Mouse (Mus musculus) heart, embryonic 13.5 days (tissue): ENCODE measurements around the gene Yipf1. TPM values are rescaled to one million over a fixed set of nuclear protein-coding genes. Genes with fewer than 3 reads are reported as not detected.

Experiments
- ATAC-seq: fragments of 200-750 bp; cut with Nextera tagmentation; 2 replicates; pipeline ENCODE4 v1.8.0; 2017; ENCODE audit warnings: moderate TSS enrichment; ENCODE audit not compliant: insufficient number of reproducible peaks, low FRiP score, low TSS enrichment; ENCODE audit errors: extremely low read depth
- H3K27ac ChIP-seq: fragments of 300-500 bp; sonication (generic); replicated peaks from 2 replicates; pipeline ENCODE4 v1.5.1; 2015; ENCODE audit warnings: moderate library complexity, mild to moderate bottlenecking, inconsistent platforms
- H3K27me3 ChIP-seq: fragments of 300-500 bp; sonication (generic); replicated peaks from 2 replicates; pipeline ENCODE4 v1.6.1; 2015; ENCODE audit warnings: mild to moderate bottlenecking, inconsistent platforms
- H3K36me3 ChIP-seq: fragments of 300-500 bp; sonication (generic); 2 replicates; pipeline ENCODE4 v1.6.1; 2015; ENCODE audit warnings: mild to moderate bottlenecking, inconsistent platforms
- H3K4me1 ChIP-seq: fragments of 300-500 bp; sonication (generic); 2 replicates; pipeline ENCODE4 v1.6.1; 2015; ENCODE audit warnings: inconsistent platforms
- H3K4me2 ChIP-seq: fragments of 300-500 bp; sonication (generic); 2 replicates; pipeline ENCODE4 v1.6.1; 2015; ENCODE audit warnings: inconsistent platforms, mild to moderate bottlenecking, moderate library complexity
- H3K4me3 ChIP-seq: fragments of 300-500 bp; sonication (generic); 2 replicates; pipeline ENCODE4 v1.5.1; 2015; ENCODE audit warnings: moderate library complexity, mild to moderate bottlenecking, inconsistent platforms
- H3K9ac ChIP-seq: fragments of 300-500 bp; sonication (generic); 2 replicates; pipeline ENCODE4 v1.6.1; 2015; ENCODE audit warnings: inconsistent platforms, mild to moderate bottlenecking, moderate library complexity
- H3K9me3 ChIP-seq: fragments of 300-500 bp; sonication (generic); 2 replicates; pipeline ENCODE4 v1.6.1; 2016; ENCODE audit warnings: inconsistent platforms
- WGBS: fragments of 180-500 bp; shearing (Covaris S2); methylation state at CpG from one replicate; pipeline ENCODE4 v1.1.7; 2015; ENCODE audit warnings: mixed read lengths; 5-methylcytosine and 5-hydroxymethylcytosine counted together
- polyA plus RNA-seq: library from polyadenylated mRNA; unstranded; fragments of >200 nt; fragmentation: Nextera tagmentation; extraction: Ambion mirVana; gene quantifications from 2 replicates; pipeline ENCODE4 v1.2.1, GENCODE M21; 2015

The Yipf1 gene
- polyA plus RNA-seq, 1 experiment from 2014 or later: 42.7 TPM

DNA sequence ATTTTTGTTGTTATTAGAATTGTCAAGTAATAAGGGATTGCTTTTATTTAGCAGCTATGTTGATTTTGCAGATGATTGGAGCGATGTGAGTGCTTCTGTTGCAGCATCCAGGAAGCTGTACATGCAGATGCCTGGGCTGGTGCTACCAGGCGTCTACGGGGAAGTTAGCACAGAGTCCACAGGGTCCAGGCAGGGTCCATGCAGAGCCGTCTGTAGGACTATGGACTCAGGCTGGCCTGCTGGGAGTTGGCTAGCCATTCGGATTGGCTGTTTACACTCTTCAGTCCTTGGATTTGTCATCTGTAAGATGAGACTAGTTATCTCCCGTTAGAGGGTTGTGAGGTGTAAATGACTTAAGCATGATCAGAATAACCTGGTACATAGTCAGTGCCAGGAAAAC is 64.8 kb downstream of the Yipf1 start:
- Histone ChIP-seq H3K36me3 (peaks cover 87% of the 10 kb centered on the region), H3K4me1 (peaks cover 17% of the 10 kb centered on the region), H3K27me3 (no peaks in the 10 kb centered on the region), H3K4me3 (no peak overlapping the region), H3K9me3 (no peaks in the 10 kb centered on the region), H3K27ac (no peak overlapping the region), H3K9ac (no peak overlapping the region), H3K4me2 (no peak overlapping the region)
- ATAC-seq: no peak
- 81% methylated on average over 6 of the region's 6 CpGs for WGBS

DNA sequence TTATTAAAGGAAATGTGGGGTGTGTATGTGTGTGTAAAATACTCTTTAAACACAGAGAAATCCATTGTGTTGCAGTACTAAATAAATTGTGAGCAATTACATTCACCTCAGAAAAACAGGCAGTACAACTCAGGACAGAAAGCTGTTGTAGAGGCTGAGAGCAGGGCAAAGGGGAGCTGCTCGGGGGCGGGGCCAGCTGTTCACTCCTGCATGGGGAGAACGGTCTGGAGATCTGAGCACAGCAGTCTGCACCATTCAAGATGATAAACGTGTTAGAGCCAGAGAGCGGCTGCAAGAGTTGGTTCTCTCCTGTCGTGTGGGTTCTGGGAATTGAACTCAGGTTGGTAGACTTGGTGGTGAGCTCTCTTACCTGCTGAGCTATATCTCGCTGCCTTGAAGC is 66.7 kb downstream of the Yipf1 start:
- H3K36me3 ChIP-seq: peaks cover 88% of the 10 kb centered on the region
- 76% methylated on average over 7 of the region's 7 CpGs for WGBS

DNA sequence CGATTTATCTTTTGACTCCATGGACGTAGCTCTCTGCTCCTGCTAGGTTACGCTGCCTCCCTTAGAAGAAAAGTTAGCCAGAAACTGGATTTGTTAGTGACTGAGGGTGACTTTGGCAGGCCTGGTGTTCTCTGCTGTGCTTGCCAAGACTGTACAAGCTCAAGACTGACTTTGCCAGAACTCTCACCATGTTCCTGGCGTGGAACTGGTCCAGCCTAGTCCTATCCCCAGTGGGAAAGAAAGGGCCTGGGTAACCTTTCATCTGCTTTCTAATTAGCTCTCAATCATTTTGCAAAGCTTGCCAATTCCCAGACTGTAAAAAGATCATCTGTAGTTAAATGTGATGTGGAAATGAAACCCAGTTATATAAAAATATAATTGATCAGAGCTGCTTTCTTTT is 72.9 kb downstream of the Yipf1 start:
- Histone ChIP-seq H3K9me3 (no peaks in the 10 kb centered on the region), H3K4me1 (no peaks in the 10 kb centered on the region), H3K27me3 (no peaks in the 10 kb centered on the region), H3K27ac (no peak overlapping the region), H3K4me2 (no peak overlapping the region), H3K4me3 (no peak overlapping the region), H3K9ac (no peak overlapping the region), H3K36me3 (peaks cover 98% of the 10 kb centered on the region)
- no peak for ATAC-seq
- WGBS: 94% methylated on average over 4 of the region's 4 CpGs

More for the DNA sequence above, 66.7 kb downstream of the Yipf1 start:
- H3K9ac ChIP-seq: no peak overlapping the region
- H3K27me3 ChIP-seq: no peaks in the 10 kb centered on the region
- H3K4me2 ChIP-seq: no peak overlapping the region
- no peaks in the 10 kb centered on the region for H3K4me1 ChIP-seq
- no peak overlapping the region for H3K4me3 ChIP-seq
- no peak overlapping the region for H3K27ac ChIP-seq
- H3K9me3 ChIP-seq: no peaks in the 10 kb centered on the region
- ATAC-seq: no peak

DNA sequence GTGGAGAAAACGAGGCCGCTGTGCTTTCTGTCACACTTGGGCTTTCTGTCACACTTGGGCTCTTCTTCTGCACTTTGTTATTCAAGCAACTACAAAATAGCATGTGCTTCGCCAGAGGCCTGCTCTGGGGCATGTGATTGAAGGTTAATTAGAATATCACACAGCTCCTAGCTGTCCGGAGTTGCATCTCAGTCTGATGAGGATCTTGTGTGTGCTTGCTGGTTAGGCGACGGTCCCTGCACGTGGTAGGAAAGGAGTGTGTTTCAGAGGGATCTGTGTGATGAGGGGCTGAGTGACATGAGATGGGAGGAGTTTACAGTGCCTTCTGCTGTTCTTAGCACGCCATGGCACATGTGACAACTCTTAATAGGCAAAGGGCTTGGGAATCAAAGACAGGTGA is 73.3 kb downstream of the Yipf1 start:
- ATAC-seq: no peak
- peaks cover 98% of the 10 kb centered on the region for H3K36me3 ChIP-seq
- H3K4me2 ChIP-seq: no peak overlapping the region
- no peaks in the 10 kb centered on the region for H3K4me1 ChIP-seq
- H3K9ac ChIP-seq: no peak overlapping the region
- no peak overlapping the region for H3K27ac ChIP-seq
- H3K27me3 ChIP-seq: no peaks in the 10 kb centered on the region
- no peaks in the 10 kb centered on the region for H3K9me3 ChIP-seq
- 91% methylated on average over 8 of the region's 8 CpGs for WGBS
- H3K4me3 ChIP-seq: no peak overlapping the region

DNA sequence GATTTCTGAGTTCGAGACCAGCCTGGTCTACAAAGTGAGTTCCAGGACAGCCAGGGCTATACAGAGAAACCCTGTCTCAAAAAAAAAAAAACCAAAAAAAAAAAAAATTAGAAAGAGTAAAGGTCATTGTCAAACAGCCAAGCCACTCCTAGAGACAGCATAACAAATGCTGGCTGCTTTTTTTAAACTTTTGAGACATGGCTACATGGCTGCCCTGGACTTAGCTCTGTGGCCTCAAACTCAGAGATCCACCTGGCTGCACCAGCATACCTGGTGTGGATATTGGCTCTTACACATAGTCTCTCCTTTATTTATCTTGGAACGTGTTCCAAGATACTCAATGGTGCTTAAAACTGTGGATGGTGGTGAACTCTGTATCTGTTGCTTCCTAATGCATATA is 74.1 kb downstream of the Yipf1 start:
- Histone ChIP-seq H3K27ac (no peak overlapping the region), H3K36me3 (peaks cover 98% of the 10 kb centered on the region), H3K27me3 (no peaks in the 10 kb centered on the region), H3K4me3 (no peak overlapping the region), H3K4me1 (no peaks in the 10 kb centered on the region), H3K9ac (no peak overlapping the region), H3K4me2 (no peak overlapping the region), H3K9me3 (no peaks in the 10 kb centered on the region)
- ATAC-seq: no peak
- WGBS: 80% methylated on average over 2 of the region's 2 CpGs

DNA sequence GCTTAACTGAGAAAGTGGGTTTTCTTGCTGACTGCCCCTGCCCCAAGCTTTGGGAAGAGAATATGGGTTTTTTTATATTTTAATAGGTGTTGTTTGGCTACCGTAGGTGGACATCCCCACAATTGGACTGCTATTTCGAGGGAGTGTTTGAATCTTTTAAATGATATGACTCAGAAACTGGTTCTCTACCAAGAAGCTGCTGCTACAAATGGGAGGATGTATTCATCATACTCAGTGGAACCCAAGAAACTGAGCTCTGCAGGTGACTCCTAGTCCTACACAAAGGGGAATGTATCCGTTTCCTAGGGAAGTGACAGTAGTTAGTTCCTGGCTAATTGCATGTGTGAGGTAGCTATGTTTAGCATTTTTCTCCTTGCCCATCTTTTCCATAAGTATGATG is 75.2 kb downstream of the Yipf1 start:
- Histone ChIP-seq H3K27ac (no peak overlapping the region), H3K36me3 (peaks cover 99% of the 10 kb centered on the region), H3K9ac (no peak overlapping the region), H3K27me3 (no peaks in the 10 kb centered on the region), H3K4me1 (no peaks in the 10 kb centered on the region), H3K4me2 (no peak overlapping the region), H3K9me3 (no peaks in the 10 kb centered on the region), H3K4me3 (no peak overlapping the region)
- 94% methylated on average over 3 of the region's 3 CpGs for WGBS
- no peak for ATAC-seq

DNA sequence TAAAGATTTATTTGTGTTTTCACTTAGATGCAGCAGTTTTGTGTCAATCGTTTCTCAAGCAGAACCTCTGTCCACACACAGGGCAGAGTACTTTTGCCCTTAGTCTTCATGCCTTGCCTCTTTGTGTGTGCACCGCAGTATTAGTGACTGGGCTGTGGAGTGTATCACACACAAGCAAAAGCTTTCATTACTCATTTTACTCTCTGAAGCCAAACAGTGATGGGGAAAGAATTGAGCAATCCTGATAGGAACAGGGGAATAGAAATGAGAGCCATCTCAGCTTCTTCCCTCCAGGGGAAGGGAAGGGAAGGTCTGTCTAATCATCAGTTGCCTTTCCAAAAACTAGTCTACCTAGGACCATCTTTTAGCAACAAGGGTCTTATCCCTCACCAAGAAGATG is 79.6 kb downstream of the Yipf1 start:
- Histone ChIP-seq H3K36me3 (peaks cover 99% of the 10 kb centered on the region), H3K4me3 (no peak overlapping the region), H3K27ac (no peak overlapping the region), H3K27me3 (no peaks in the 10 kb centered on the region), H3K4me2 (no peak overlapping the region), H3K9ac (no peak overlapping the region), H3K9me3 (no peaks in the 10 kb centered on the region), H3K4me1 (no peaks in the 10 kb centered on the region)
- no peak for ATAC-seq
- WGBS: 91% methylated on average over 2 of the region's 2 CpGs

Other genes with a start within 250 kb of the Yipf1 start
- gene Mrpl37, start 247.5 kb upstream of the Yipf1 start, polyA plus RNA-seq: 86.4 and 91.1 TPM in 2 replicates
- gene Cyb5rl, start 247.4 kb upstream of the Yipf1 start, polyA plus RNA-seq: 4.3 and 4.6 TPM in 2 replicates
- gene Cdcp2, start 217.5 kb upstream of the Yipf1 start, polyA plus RNA-seq: not detected in 2 replicates
- 327 TPM in 2 replicates for gene Tmem59, start 136.0 kb upstream of the Yipf1 start, polyA plus RNA-seq
- gene Tceanc2, start 135.2 kb upstream of the Yipf1 start, polyA plus RNA-seq: 14.5 and 15.2 TPM in 2 replicates
- not detected in 2 replicates for gene Ldlrad1, start 105.2 kb upstream of the Yipf1 start, polyA plus RNA-seq
- gene Lrrc42, start 60.8 kb upstream of the Yipf1 start, polyA plus RNA-seq: 53.5 and 56.9 TPM in 2 replicates
- gene Hspb11, start 60.8 kb upstream of the Yipf1 start, polyA plus RNA-seq: 33.4 and 36.2 TPM in 2 replicates
- gene Dio1, start 7.2 kb upstream of the Yipf1 start, polyA plus RNA-seq: not detected in 2 replicates
- 24.8 and 25.5 TPM in 2 replicates for gene Ndc1, start 53.4 kb downstream of the Yipf1 start, polyA plus RNA-seq
- gene Glis1, start 120.2 kb downstream of the Yipf1 start, polyA plus RNA-seq: 0.12 and 0.64 TPM in 2 replicates